Mouse (Mus musculus) testis, postnatal 14 days (tissue): ENCODE data around the gene Lpp.

ENCODE experiments used
- DNase-seq: peaks from one replicate; pipeline ENCODE4 v3.0.0; 2021; ENCODE audit warnings: low spot score

Lpp gene

GRCm38 (mm10) chr16:24471029-24471428 lies 77.7 kb downstream of the Lpp start:
- DNase-seq: no peak

- no peak for DNase-seq
These were observed 78.5 kb downstream of the Lpp start for GRCm38 (mm10) chr16:24471801-24472200.

GRCm38 (mm10) chr16:24473966-24474365 lies 80.7 kb downstream of the Lpp start:
- no peak for DNase-seq

- no peak for DNase-seq
These were observed 81.5 kb downstream of the Lpp start for GRCm38 (mm10) chr16:24474781-24475180.

GRCm38 (mm10) chr16:24475305-24475947 lies 82.1 kb downstream of the Lpp start:
- DNase-seq: no peak

GRCm38 (mm10) chr16:24476911-24477401 lies 83.6 kb downstream of the Lpp start:
- DNase-seq: peak; percentile 26

GRCm38 (mm10) chr16:24478006-24478405 lies 84.7 kb downstream of the Lpp start:
- no peak for DNase-seq

- DNase-seq: no peak
These were observed 85.5 kb downstream of the Lpp start for GRCm38 (mm10) chr16:24478851-24479250.

GRCm38 (mm10) chr16:24482648-24483047 lies 89.3 kb downstream of the Lpp start:
- DNase-seq: no peak

GRCm38 (mm10) chr16:24483527-24484101 lies 90.3 kb downstream of the Lpp start:
- DNase-seq: peak; percentile 38

- DNase-seq: peak; percentile 28
These were observed 94.5 kb downstream of the Lpp start for GRCm38 (mm10) chr16:24487782-24488241.

GRCm38 (mm10) chr16:24489516-24490285 lies 96.4 kb downstream of the Lpp start:
- no peak for DNase-seq

GRCm38 (mm10) chr16:24490751-24491485 lies 97.6 kb downstream of the Lpp start:
- no peak for DNase-seq

- DNase-seq: no peak
These were observed 98.1 kb downstream of the Lpp start for GRCm38 (mm10) chr16:24491486-24491758.

- no peak for DNase-seq
These were observed 99.1 kb downstream of the Lpp start for GRCm38 (mm10) chr16:24492194-24492940.

GRCm38 (mm10) chr16:24494531-24494930 lies 101.2 kb downstream of the Lpp start:
- no peak for DNase-seq

- DNase-seq: no peak
These were observed 102.2 kb downstream of the Lpp start for GRCm38 (mm10) chr16:24495461-24495860.

GRCm38 (mm10) chr16:24496635-24497034 lies 103.3 kb downstream of the Lpp start:
- no peak for DNase-seq

GRCm38 (mm10) chr16:24497413-24497812 lies 104.1 kb downstream of the Lpp start:
- DNase-seq: no peak

- no peak for DNase-seq
These were observed 104.9 kb downstream of the Lpp start for GRCm38 (mm10) chr16:24498103-24498659.

- no peak for DNase-seq
These were observed 107.9 kb downstream of the Lpp start for GRCm38 (mm10) chr16:24501197-24501596.
